Mouse (Mus musculus): ENCODE measurements around the gene Kcne2. TPM values are rescaled to one million over a fixed set of nuclear protein-coding genes. Genes with fewer than 3 reads are reported as not detected.

The Kcne2 gene
- total and polyA plus RNA-seq, 2 experiments from 2014 or later = 1.5 to 10.2 TPM

- no peak for DNase-seq
- H3K4me3 ChIP-seq (ENCODE audit: low read depth, low read length) = no peak overlapping the region
- H3K36me3 ChIP-seq (ENCODE audit: insufficient read depth) = peaks cover 24% of the 10 kb centered on the region
- H3K9me3 ChIP-seq (ENCODE audit: low read length) = no peaks in the 10 kb centered on the region
- H3K27ac ChIP-seq (ENCODE audit: low read depth, low read length) = no peak overlapping the region
- peaks cover 15% of the 10 kb centered on the region for H3K4me1 ChIP-seq (ENCODE audit: insufficient read depth)
- no peak overlapping the region for H3K4me2 ChIP-seq (ENCODE audit: low read depth)
- H3K27me3 ChIP-seq (ENCODE audit: insufficient read depth, low read length) = no peaks in the 10 kb centered on the region
- WGBS = 92% methylated on average over 2 of the region's 2 CpGs
- TF ChIP-seq CTCF (IDR thresholded peaks at IDR 0.05; ENCODE audit: low read depth) = peak; percentile 41
- ATAC-seq = no peak
- no peak overlapping the region for H3K9ac ChIP-seq
These were observed 13.3 kb downstream of the Kcne2 start for GRCm38 (mm10) chr16:92305519-92305918.

- ATAC-seq (no peak), DNase-seq (no peak)
- Histone ChIP-seq H3K4me2 (ENCODE audit: low read depth) (no peak overlapping the region), H3K27ac (ENCODE audit: low read depth, low read length) (no peak overlapping the region), H3K4me3 (ENCODE audit: low read depth, low read length) (no peak overlapping the region), H3K27me3 (ENCODE audit: insufficient read depth, low read length) (no peaks in the 10 kb centered on the region), H3K36me3 (ENCODE audit: insufficient read depth) (peaks cover 45% of the 10 kb centered on the region), H3K9ac (no peak overlapping the region), H3K9me3 (ENCODE audit: low read length) (no peaks in the 10 kb centered on the region), H3K4me1 (ENCODE audit: insufficient read depth) (peaks cover 1% of the 10 kb centered on the region; the same call in 1 of the 2 replicates)
- no peak for TF ChIP-seq CTCF (IDR thresholded peaks at IDR 0.05; ENCODE audit: low read depth)
- 83% methylated on average over 3 of the region's 3 CpGs for WGBS
These were observed 15.8 kb downstream of the Kcne2 start for GRCm38 (mm10) chr16:92307947-92308346.

GRCm38 (mm10) chr16:92309126-92309525 is 16.9 kb downstream of the Kcne2 start:
- Histone ChIP-seq H3K4me3 (ENCODE audit: low read depth, low read length) (no peak overlapping the region), H3K4me1 (ENCODE audit: insufficient read depth) (no peaks in the 10 kb centered on the region), H3K27me3 (ENCODE audit: insufficient read depth, low read length) (no peaks in the 10 kb centered on the region), H3K27ac (ENCODE audit: low read depth, low read length) (no peak overlapping the region), H3K4me2 (ENCODE audit: low read depth) (no peak overlapping the region), H3K9ac (no peak overlapping the region), H3K36me3 (ENCODE audit: insufficient read depth) (peaks cover 50% of the 10 kb centered on the region), H3K9me3 (ENCODE audit: low read length) (no peaks in the 10 kb centered on the region)
- whole genome bisulfite sequencing = 28% methylated on average over 4 of the region's 4 CpGs
- ATAC-seq (no peak; the same call in 1 of the 2 replicates), DNase-seq (no peak)
- TF ChIP-seq CTCF (IDR thresholded peaks at IDR 0.05; ENCODE audit: low read depth) = no peak

GRCm38 (mm10) chr16:92313953-92314741 is 22.0 kb downstream of the Kcne2 start:
- H3K36me3 ChIP-seq (ENCODE audit: insufficient read depth) = peaks cover 28% of the 10 kb centered on the region
- no peaks in the 10 kb centered on the region for H3K27me3 ChIP-seq (ENCODE audit: insufficient read depth, low read length)
- no peak overlapping the region for H3K27ac ChIP-seq (ENCODE audit: low read depth, low read length)
- no peak overlapping the region for H3K4me3 ChIP-seq (ENCODE audit: low read depth, low read length)
- no peaks in the 10 kb centered on the region for H3K9me3 ChIP-seq (ENCODE audit: low read length)
- 50% methylated on average over 13 of the region's 13 CpGs for WGBS
- H3K9ac ChIP-seq = no peak overlapping the region
- peak; percentile 86 for ATAC-seq
- H3K4me2 ChIP-seq (ENCODE audit: low read depth) = no peak overlapping the region
- peak; percentile 74 for DNase-seq
- peak; percentile 97 for TF ChIP-seq CTCF (IDR thresholded peaks at IDR 0.05; ENCODE audit: low read depth)
- H3K4me1 ChIP-seq (ENCODE audit: insufficient read depth) = no peaks in the 10 kb centered on the region

GRCm38 (mm10) chr16:92316049-92316738 is 24.0 kb downstream of the Kcne2 start:
- no peak overlapping the region for H3K9ac ChIP-seq
- no peak overlapping the region for H3K27ac ChIP-seq (ENCODE audit: low read depth, low read length)
- no peak for TF ChIP-seq CTCF (IDR thresholded peaks at IDR 0.05; ENCODE audit: low read depth)
- no peak overlapping the region for H3K4me3 ChIP-seq (ENCODE audit: low read depth, low read length)
- no peaks in the 10 kb centered on the region for H3K27me3 ChIP-seq (ENCODE audit: insufficient read depth, low read length)
- H3K9me3 ChIP-seq (ENCODE audit: low read length) = no peaks in the 10 kb centered on the region
- DNase-seq = no peak
- WGBS = 83% methylated on average over 7 of the region's 7 CpGs
- peaks cover 19% of the 10 kb centered on the region for H3K36me3 ChIP-seq (ENCODE audit: insufficient read depth)
- no peak overlapping the region for H3K4me2 ChIP-seq (ENCODE audit: low read depth)
- no peaks in the 10 kb centered on the region for H3K4me1 ChIP-seq (ENCODE audit: insufficient read depth)
- ATAC-seq = no peak

- WGBS = 69% methylated on average over 20 of the region's 20 CpGs
These were observed 27.3 kb downstream of the Kcne2 start for GRCm38 (mm10) chr16:92319353-92320109.

More at GRCm38 (mm10) chr16:92319353-92320109, 27.3 kb downstream of the Kcne2 start:
- Histone ChIP-seq H3K4me3 (ENCODE audit: low read depth, low read length) (no peak overlapping the region), H3K27ac (ENCODE audit: low read depth, low read length) (no peak overlapping the region), H3K9ac (no peak overlapping the region), H3K9me3 (ENCODE audit: low read length) (no peaks in the 10 kb centered on the region), H3K4me2 (ENCODE audit: low read depth) (no peak overlapping the region), H3K27me3 (ENCODE audit: insufficient read depth, low read length) (no peaks in the 10 kb centered on the region), H3K4me1 (ENCODE audit: insufficient read depth) (no peaks in the 10 kb centered on the region), H3K36me3 (ENCODE audit: insufficient read depth) (no peaks in the 10 kb centered on the region)
- TF ChIP-seq CTCF (IDR thresholded peaks at IDR 0.05; ENCODE audit: low read depth) = peak; percentile 30
- no peak for ATAC-seq
- DNase-seq = no peak
